8 mouse cellular contexts compared by ENCODE assay signal in the genomic region with DNA sequence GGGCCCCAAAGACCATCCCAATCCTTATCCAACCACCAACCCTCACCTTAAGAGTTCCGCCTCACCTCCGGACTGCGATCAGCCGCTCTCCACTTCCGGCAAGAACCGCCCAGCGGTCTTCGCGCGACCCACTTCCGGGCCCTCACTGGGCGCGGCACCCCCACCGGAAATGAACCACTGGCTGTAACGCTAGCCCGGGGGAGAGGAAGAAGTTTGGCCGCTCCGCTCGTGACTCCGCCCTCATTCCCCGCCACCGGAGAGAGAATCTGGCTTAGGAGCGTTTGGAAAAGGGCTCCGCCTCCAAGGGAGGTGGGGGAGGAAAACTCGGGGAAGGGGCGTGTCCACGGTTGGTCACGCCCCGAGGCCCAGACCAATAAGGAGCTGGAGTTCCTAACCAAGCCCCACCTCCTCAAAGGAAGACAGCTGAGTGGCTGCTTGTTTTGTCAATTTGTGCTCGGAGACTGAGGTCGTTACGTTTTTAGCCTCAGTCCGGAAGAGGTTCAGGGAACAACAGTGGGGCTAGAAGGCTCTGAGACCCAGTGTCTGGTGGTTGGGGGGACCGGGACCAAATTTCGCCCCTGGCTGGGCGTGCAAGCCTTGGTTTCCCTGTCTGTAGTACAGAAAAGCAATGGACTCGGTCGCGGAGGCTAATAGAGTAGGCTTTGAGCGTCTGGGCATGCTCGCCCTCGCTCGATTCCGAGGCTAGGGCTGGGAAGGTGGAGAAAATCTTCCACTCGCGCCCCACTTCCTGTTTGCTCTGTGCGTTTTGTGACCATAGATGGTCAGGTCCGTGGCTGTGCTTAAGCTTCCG. TPM values are rescaled to one million over a fixed set of nuclear protein-coding genes. Genes with fewer than 3 reads are reported as not detected.
A peak's percentile ranks its signal among the peaks of the same experiment; 100 is the strongest.
DNase-seq lines count a peak whose midpoint lies in the region; ATAC-seq lines count a peak whose summit lies in the region.

Gene Cap1, minus strand, starts transcription at position 289 of the 811 bp plus-strand sequence.

- under 1% methylated on average over 49 of the region's 49 CpGs for whole genome bisulfite sequencing in forebrain, embryonic 14.5 days
- WGBS in neural tube, embryonic 15.5 days: under 1% methylated on average over 49 of the region's 49 CpGs

- peaks cover 27% of the 10 kb centered on the region for H3K4me1 ChIP-seq in forebrain, embryonic 14.5 days (ENCODE audit: control insufficient read depth, insufficient read depth, low read length)
- peaks cover 46% of the 10 kb centered on the region for H3K4me1 ChIP-seq in neural tube, embryonic 15.5 days

- peak within 1 kb of the TSS; percentile 84 for H3K9ac ChIP-seq in forebrain, embryonic 14.5 days (ENCODE audit: low read length)
- H3K9ac ChIP-seq in neural tube, embryonic 15.5 days (replicated peaks): peak within 1 kb of the TSS; percentile 87

- no peaks in the 10 kb centered on the region for H3K36me3 ChIP-seq in forebrain, embryonic 14.5 days (ENCODE audit: control insufficient read depth, insufficient read depth, low read length)
- H3K36me3 ChIP-seq in neural tube, embryonic 15.5 days: no peaks in the 10 kb centered on the region

- peak; percentile 98 for DNase-seq in ES-CJ7 (ENCODE audit: low read depth, low spot score)
- DNase-seq in cerebellum, adult 11 months: peak; percentile 97
- DNase-seq in forebrain, embryonic 14.5 days (ENCODE audit: low spot score): peak; percentile 99
- DNase-seq in heart, postnatal 14 days: peak; percentile 96 to 97
- peak; percentile 99 for DNase-seq in layer of hippocampus, adult 11-12 months (ENCODE audit: low spot score)
- DNase-seq in lung, adult 18-20 months: peak; percentile 99
- DNase-seq in testis, postnatal 14 days (ENCODE audit: low spot score): peak; percentile 97

- peak within 1 kb of the TSS; percentile 99 for H3K27ac ChIP-seq in forebrain, embryonic 14.5 days (ENCODE audit: low read depth, low read length)
- H3K27ac ChIP-seq in neural tube, embryonic 15.5 days (replicated peaks): peak within 1 kb of the TSS; percentile 99

- H3K9me3 ChIP-seq in forebrain, embryonic 14.5 days (replicated peaks; ENCODE audit: control insufficient read depth, low read length): no peaks in the 10 kb centered on the region
- H3K9me3 ChIP-seq in neural tube, embryonic 15.5 days (replicated peaks): no peaks in the 10 kb centered on the region

- intact Hi-C loops in heart, postnatal 14 days (cut with DNase I): no loop called here

- peak; percentile 95 for ATAC-seq in forebrain, embryonic 14.5 days
- ATAC-seq in neural tube, embryonic 15.5 days (ENCODE audit: low FRiP score): peak; percentile 95

- peak within 1 kb of the TSS; percentile 84 for H3K4me3 ChIP-seq in forebrain, embryonic 14.5 days (ENCODE audit: low read depth, low read length)
- peak within 1 kb of the TSS; percentile 94 for H3K4me3 ChIP-seq in neural tube, embryonic 15.5 days (replicated peaks)

- H3K27me3 ChIP-seq in forebrain, embryonic 14.5 days (replicated peaks; ENCODE audit: control insufficient read depth, insufficient read depth, low read length): no peaks in the 10 kb centered on the region
- no peaks in the 10 kb centered on the region for H3K27me3 ChIP-seq in neural tube, embryonic 15.5 days (replicated peaks)

- H3K4me2 ChIP-seq in forebrain, embryonic 14.5 days (ENCODE audit: low read length): peak within 1 kb of the TSS; percentile 92
- H3K4me2 ChIP-seq in neural tube, embryonic 15.5 days: peak within 1 kb of the TSS; percentile 89

RNA-seq across cellular contexts. Expression of gene Cap1, which starts in this region (rescaled TPM):
- 73.7 and 77.7 TPM in 2 replicates for polyA plus RNA-seq in forebrain, embryonic 14.5 days (2014; fragmentation: Nextera tagmentation; extraction: Ambion mirVana)
- total RNA-seq in heart, postnatal 14 days (2021): 10 to 100 TPM; 62.2 to 66.9 TPM
- polyA plus RNA-seq in neural tube, embryonic 15.5 days (2015; fragmentation: Nextera tagmentation; extraction: Ambion mirVana): 73.5 and 78.6 TPM in 2 replicates

Comparison
In these comparisons a context has a peak if more than half of its experiments do, and no peak if none do; other contexts are left out.
1. Peak in every context shown above with its lines: DNase-seq, ATAC-seq, H3K4me3 ChIP-seq and H3K27ac ChIP-seq.